Mouse (Mus musculus): ENCODE measurements around the gene Prss36. TPM values are rescaled to one million over a fixed set of nuclear protein-coding genes. Genes with fewer than 3 reads are reported as not detected.
"Not testable (repeated sequence)": the region's sequence is repeated elsewhere in the genome, so short reads cannot be mapped to it uniquely, and the experiment has no call there.

Gene Prss36
- 1 to 10 TPM; 6.5 to 8.2 TPM for total RNA-seq (2021)
- long read RNA-seq, experiment 1, partial matches to known transcripts, result 1 of 7 reads
- long read RNA-seq, experiment 1, other reads (novel, unspliced or antisense), result 4 of 7 reads
- long read RNA-seq, experiment 2, partial matches to known transcripts, result 2 of 9 reads
- long read RNA-seq, experiment 2, other reads (novel, unspliced or antisense), result 5 of 9 reads

DNA sequence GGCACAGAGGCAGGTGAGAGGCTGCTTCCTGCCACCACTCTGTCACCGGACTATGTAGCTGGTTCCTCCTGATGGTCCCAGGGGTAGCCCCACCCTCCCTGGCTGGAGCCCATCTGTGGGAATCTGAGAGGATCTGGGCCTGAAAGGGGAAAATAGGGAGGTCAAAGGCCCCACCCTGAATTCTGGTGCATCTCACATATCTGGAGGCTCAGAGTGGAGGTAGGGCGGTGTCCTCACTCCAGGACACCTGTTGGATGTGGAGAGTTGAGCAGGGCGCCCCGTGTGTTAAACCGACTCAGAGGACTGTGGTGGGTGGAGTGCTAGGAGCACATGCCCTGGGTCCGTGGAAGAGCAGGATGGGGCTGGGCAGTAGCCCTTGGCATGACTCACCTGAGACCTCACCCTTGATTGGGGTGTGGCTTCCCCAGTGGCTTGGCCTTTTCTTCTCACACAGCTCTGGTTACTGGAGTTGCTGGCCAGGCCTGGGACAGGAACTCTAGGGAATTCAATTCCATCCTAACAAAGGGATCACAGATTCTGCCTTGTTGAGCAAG lies at the start of gene Prss36:
Prss36 (minus strand) TSS at position 256 of the 554 bp plus-strand sequence.
- DNase-seq, result no peak
- intact Hi-C loops (cut with DNase I; ENCODE audit: low total_unique reads), result no loop called here

DNA sequence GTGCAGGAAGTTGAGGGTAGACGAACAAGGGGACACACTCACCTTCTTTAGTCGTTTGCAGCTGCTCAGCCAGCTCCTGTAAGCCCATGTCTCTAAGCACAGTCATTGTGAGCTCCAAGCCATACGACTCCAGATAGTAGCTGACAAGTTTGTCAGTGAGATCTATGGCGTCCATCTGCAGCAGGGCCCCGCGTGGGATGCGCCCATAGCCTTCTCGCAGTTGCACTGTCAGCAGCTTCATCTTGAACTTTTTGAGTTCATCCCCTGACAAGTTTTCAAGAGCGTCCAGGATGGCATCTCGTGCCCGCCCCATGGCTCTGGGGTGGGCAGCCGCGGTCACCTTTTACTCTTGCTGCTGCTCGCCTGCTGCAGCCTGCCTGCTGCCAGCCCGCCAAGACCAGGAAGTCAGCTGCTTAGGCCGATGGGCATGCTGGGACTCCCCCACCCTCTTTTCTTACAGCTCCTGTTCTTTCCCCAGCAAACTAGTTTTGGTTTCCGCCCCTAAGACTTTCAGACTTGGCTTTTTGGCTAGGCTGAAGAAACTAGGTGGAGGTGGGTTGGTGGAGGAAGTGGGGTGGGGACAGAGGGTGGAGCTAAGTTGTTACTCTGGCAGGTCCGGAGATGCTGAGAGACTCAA lies 46.9 kb upstream of the Prss36 start, which contains the start of gene Pycard:
Pycard (minus strand) TSS at position 527 of the 637 bp plus-strand sequence.
- peak; percentile 47 for DNase-seq
- intact Hi-C loops (cut with DNase I; ENCODE audit: low total_unique reads), result no loop called here

- intact Hi-C loops (cut with DNase I; ENCODE audit: low total_unique reads), result no loop called here
- DNase-seq, result no peak
Observed at GRCm38 (mm10) chr7:127992488-127993340, 46.2 kb upstream of the Prss36 start.

DNA sequence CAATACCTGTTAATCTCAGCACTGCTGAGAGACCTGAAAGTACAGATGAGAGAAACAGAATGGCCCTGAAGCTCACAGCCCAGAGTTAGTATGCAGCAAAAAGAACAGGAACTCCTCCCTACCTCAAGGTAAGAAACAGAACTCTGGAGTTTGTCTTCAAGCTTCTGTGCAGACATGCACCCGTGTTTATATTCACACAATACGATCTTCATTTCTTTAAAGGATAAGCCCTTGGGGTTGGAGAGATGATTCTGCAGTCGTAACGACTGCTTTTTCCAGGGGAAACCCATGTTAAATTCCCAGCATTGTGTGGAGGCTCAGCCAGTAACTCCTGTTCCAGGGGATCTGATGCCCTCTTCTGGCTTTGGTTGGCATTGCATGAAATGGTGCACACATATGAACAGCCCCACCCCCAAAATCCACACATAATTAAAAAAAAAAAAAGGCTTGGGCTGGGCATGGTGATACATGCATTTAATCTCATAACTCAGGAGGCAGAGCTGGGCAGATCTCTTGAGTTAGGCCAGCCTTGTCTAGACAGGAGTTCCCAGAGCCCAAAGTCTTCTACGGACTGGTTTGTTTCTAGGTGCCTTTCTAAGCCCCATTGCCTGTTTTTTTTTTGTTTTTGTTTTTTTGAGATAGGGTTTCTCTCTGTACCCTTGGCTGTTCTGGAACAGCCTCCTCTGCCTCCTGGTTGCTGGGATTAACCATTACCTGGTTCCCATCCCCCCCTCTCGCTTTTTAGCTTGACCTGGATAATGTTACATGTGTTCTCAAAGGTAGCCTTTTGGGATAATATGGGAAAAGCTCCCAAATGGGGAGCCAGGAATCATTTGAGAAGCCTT lies 45.3 kb upstream of the Prss36 start:
- DNase-seq, result peak; percentile 64
- intact Hi-C loops (cut with DNase I; ENCODE audit: low total_unique reads), result no loop called here

DNA sequence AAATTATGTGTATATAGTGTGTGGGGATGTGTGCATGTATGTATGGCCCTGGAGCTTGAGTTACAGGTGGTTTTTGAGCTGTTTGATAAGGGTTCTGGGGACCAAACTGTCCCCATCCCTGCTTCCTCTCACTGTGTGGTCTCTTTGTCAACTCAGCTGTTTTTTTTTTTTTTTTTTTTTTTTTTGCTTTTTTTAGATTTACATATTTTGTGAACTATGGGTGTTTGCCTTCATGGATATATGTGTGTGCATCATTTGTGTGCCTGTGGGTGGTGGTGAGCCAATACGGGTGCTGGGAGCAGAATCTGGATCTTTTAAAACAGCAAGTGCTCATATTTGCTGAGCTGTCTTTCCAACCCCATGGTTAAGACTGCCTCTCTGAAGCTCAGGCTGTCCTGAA lies 42.4 kb upstream of the Prss36 start:
- intact Hi-C loops (cut with DNase I; ENCODE audit: low total_unique reads), result no loop called here
- DNase-seq, result no peak

- intact Hi-C loops (cut with DNase I; ENCODE audit: low total_unique reads), result no loop called here
- DNase-seq, result no peak
Observed at GRCm38 (mm10) chr7:127980606-127981005, 34.1 kb upstream of the Prss36 start.

GRCm38 (mm10) chr7:127978856-127979255 lies 32.3 kb upstream of the Prss36 start:
- intact Hi-C loops (cut with DNase I; ENCODE audit: low total_unique reads), result no loop called here
- no peak for DNase-seq

- intact Hi-C loops (cut with DNase I; ENCODE audit: low total_unique reads), result no loop called here
- DNase-seq, result no peak
Observed at GRCm38 (mm10) chr7:127974413-127974930, 27.9 kb upstream of the Prss36 start.

- intact Hi-C loops (cut with DNase I; ENCODE audit: low total_unique reads), result no loop called here
- peak; percentile 87 for DNase-seq
Observed at GRCm38 (mm10) chr7:127967922-127968828, 21.6 kb upstream of the Prss36 start.

GRCm38 (mm10) chr7:127967004-127967921 lies 20.7 kb upstream of the Prss36 start, which contains the start of gene Fus:
Fus (plus strand) TSS chr7:127967457.
- peak; percentile 95 for DNase-seq
- intact Hi-C loops (cut with DNase I; ENCODE audit: low total_unique reads), result no loop called here

DNA sequence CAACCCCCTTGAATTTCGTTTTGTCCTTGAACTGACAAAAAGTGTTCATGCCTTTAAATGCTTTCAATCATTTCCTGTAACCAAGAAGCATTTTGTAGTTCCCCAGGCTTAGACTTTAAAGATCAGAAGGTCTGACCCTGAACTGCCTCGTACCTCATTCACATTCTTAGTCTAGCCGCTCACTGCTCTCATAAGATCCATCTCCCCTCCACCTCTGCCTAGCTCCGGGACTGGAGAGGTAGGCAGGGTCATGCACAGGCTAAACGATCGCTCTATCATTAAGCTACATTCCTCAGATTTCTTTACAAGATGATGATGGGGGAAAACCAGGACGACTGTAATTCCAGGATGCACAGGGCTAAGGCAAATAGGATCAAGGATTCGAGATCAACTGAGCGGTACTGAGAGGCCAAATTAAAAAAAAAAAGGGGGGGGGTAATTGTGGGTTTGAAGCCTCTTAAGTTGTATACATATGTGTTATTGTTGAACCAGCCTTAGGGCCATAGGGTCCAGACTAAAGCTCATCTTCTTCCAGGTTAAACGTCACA lies 19.9 kb upstream of the Prss36 start:
- intact Hi-C loops (cut with DNase I; ENCODE audit: low total_unique reads), result no loop called here
- no peak for DNase-seq

DNA sequence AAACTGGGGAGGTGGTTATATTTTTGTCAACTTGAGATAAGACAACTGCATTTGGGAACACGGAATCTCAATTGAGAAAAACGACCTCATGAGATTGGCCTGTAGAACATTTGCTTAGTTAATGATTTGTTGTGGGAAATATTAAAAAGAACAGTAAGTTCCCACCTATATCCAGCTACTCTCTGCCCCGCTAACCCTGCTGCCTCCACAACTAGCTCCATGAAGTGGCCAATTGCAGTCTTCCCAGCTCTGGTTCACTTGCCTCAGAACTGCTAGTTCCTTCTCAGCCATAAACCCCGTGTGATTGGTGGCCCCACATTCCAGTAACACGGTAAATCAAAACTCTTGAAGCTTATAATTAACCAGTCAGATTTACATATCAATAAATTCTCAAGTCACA lies 12.8 kb upstream of the Prss36 start:
- no peak for DNase-seq
- intact Hi-C loops (cut with DNase I; ENCODE audit: low total_unique reads), result no loop called here

DNA sequence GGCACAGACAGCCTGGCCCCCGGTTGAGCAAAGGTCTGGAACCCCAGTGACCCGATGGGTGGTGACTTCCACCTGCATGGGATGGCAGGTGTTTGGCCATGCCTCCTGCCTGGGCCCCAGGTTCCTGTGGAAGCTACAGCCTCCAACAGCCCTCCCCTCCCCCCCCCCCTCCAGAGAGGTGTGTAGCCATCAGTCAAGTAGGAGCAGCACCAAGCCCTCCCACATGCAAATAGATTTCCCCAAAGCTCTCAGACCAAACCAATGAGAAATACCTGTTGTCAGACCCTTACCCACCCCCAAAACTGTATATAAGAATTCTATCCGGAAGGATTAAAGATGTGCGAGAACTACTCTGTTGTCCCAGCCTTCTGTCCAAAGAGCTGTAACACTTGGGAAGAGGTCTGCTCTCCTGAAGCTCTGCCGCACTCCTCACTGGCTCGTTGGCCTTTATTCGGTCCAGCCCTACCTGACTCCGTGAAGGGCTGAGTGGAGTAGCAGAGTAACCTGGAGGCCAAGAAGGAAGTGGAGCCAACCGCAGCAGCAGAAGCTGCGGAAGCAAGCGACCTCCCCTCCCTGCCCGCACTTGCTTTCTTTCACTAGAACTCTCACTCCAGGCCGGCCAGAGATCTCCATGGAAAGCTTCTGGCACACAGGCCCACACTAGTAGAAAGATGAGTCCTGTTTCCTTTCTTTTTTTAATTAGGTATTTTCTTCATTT lies 6.5 kb upstream of the Prss36 start:
- DNase-seq, result no peak
- intact Hi-C loops (cut with DNase I; ENCODE audit: low total_unique reads), result no loop called here

DNA sequence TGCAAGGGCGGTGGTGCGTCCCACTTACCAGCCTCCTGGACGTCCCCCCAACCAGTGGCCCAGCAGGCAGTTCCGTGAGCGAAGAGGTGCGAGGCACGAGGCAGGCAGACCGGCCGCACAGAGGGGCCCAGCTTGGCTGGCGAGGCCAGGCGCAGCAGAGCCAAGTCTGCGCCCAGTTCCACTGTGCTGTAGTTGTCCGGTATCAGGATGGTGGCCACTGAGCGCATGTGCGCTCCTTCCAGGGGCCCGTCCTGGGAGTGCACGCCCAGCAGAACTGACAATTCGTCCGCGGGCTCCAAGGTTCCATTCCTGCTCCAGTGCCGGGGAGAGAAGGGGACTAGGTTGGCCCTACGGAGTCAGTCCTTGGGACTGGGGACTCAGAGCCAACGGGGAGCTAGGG lies 1.9 kb downstream of the Prss36 start:
- intact Hi-C loops (cut with DNase I; ENCODE audit: low total_unique reads), result no loop called here
- peak; percentile 22 for DNase-seq

DNA sequence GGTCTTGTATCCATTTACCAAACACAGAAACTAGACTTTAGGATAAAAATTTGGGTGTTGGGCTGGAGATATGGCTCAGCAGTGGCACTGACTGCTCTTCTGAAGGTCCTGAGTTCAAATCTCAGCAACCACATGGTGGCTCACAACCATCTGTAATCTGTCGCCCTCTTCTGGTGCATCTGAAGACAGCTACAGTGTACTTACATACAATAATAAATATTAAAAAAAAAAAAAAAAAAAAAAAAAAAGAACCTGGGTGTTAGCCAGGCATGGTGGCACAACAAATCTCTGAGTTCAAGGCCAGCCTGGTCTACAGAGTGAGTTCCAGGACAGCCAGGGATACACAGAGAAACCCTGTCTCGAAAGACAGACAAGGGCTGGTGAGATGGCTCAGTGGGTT lies 4.4 kb downstream of the Prss36 start:
- intact Hi-C loops (cut with DNase I; ENCODE audit: low total_unique reads); DNase-seq: not testable (repeated sequence)

Data from gastrocnemius, postnatal 14 days (tissue).